Mouse (Mus musculus) kidney, postnatal 0 days (tissue): ENCODE results near the gene Gm10638. TPM values are rescaled to one million over a fixed set of nuclear protein-coding genes. Genes with fewer than 3 reads are reported as not detected.

Source experiments
- ATAC-seq: fragments of 200-750 bp; cut with Nextera tagmentation; replicated peaks from 2 replicates; pipeline ENCODE4 v1.8.0; 2017; ENCODE audit warnings: low read depth, moderate number of reproducible peaks, moderate TSS enrichment, moderate library complexity; ENCODE audit not compliant: low FRiP score
- DNase-seq: peaks from one replicate; pipeline ENCODE4 v3.0.0-alpha.2; 2016; ENCODE audit warnings: low spot score
- H3K27ac ChIP-seq: fragments of 300-500 bp; sonication (generic); 2 replicates; pipeline ENCODE4 v1.5.1; 2014; ENCODE audit warnings: mild to moderate bottlenecking
- H3K27me3 ChIP-seq: fragments of 300-500 bp; sonication (generic); 2 replicates; pipeline ENCODE4 v1.6.1; 2014; ENCODE audit warnings: low read length, mixed read lengths; ENCODE audit not compliant: insufficient read depth
- H3K36me3 ChIP-seq: fragments of 300-500 bp; sonication (generic); 2 replicates; pipeline ENCODE4 v1.6.1; 2014; ENCODE audit warnings: low read length, mixed read lengths; ENCODE audit not compliant: insufficient read depth
- H3K4me1 ChIP-seq: fragments of 300-500 bp; sonication (generic); replicated peaks from 2 replicates; pipeline ENCODE4 v1.6.1; 2014; ENCODE audit warnings: antibody characterized with exemption, low read length, mixed read lengths; ENCODE audit not compliant: insufficient read depth
- H3K4me2 ChIP-seq: fragments of 300-500 bp; sonication (generic); 2 replicates; pipeline ENCODE4 v1.6.1; 2014; ENCODE audit warnings: mild to moderate bottlenecking, low read length, moderate library complexity, mixed read lengths
- H3K4me3 ChIP-seq: fragments of 300-500 bp; sonication (generic); replicated peaks from 2 replicates; pipeline ENCODE4 v1.5.1; 2014; ENCODE audit warnings: low read depth, low read length
- H3K9ac ChIP-seq: fragments of 300-500 bp; sonication (generic); 2 replicates; pipeline ENCODE4 v1.6.1; 2014; ENCODE audit warnings: low read depth, low read length
- H3K9me3 ChIP-seq: fragments of 300-500 bp; sonication (generic); replicated peaks from 2 replicates; pipeline ENCODE4 v1.6.1; 2016; ENCODE audit warnings: low read length, inconsistent platforms, mixed read lengths
- CTCF ChIP-seq: IDR thresholded peaks from 2 replicates; pipeline ENCODE4 v1.5.1; 2016; ENCODE audit warnings: antibody characterized with exemption, low read depth, mild to moderate bottlenecking, moderate library complexity
- WGBS: fragments of 180-500 bp; shearing (Covaris S2); extraction: QIAGEN DNeasy Blood & Tissue Kit; methylation state at CpG from one replicate; pipeline ENCODE4 v1.1.7; 2014; 5-methylcytosine and 5-hydroxymethylcytosine counted together
- polyA plus RNA-seq: library from polyadenylated mRNA; unstranded; fragments of >200 nt; fragmentation: Nextera tagmentation; extraction: Ambion mirVana; gene quantifications from 2 replicates; pipeline ENCODE4 v1.2.1, GENCODE M21; 2015

The Gm10638 gene
- polyA plus RNA-seq, 1 experiment from 2014 or later = 6.9 TPM

DNA sequence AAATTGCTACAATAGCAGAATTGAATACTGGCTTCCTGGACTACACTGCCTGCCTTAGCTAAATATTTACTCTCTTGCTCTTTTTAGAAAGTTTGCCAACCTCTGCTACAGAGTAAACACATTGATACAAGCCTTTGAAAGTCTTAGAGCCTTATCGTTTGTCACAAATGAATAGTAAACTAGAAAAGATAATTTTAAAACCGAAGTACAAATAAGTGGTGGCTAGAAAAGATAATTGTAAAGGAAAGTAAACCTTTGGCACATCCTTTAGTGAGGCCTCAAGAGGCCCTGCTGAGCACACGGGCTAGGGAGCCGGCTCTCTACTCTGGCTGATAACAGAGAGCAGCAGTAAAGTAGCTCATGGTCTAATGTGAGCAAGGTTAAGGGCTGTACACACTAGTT, 13.6 kb downstream of the Gm10638 start:
- Histone ChIP-seq H3K9me3 (no peaks in the 10 kb centered on the region), H3K4me1 (peaks cover 4% of the 10 kb centered on the region; the same call in 1 of the 2 replicates), H3K27ac (no peak overlapping the region), H3K4me2 (no peak overlapping the region), H3K9ac (no peak overlapping the region), H3K36me3 (no peaks in the 10 kb centered on the region), H3K4me3 (no peak overlapping the region), H3K27me3 (no peaks in the 10 kb centered on the region)
- ATAC-seq (no peak), DNase-seq (no peak)
- WGBS = 64% methylated on average over 4 of the region's 4 CpGs
- TF ChIP-seq CTCF = no peak

- H3K9me3 ChIP-seq = no peaks in the 10 kb centered on the region
- DNase-seq = no peak
- 74% methylated on average over 6 of the region's 6 CpGs for WGBS
- ATAC-seq = no peak
- no peak for TF ChIP-seq CTCF
- H3K36me3 ChIP-seq = no peaks in the 10 kb centered on the region
- no peaks in the 10 kb centered on the region for H3K27me3 ChIP-seq
- H3K27ac ChIP-seq = no peak overlapping the region
- H3K4me1 ChIP-seq = peaks cover 4% of the 10 kb centered on the region; the same call in 1 of the 2 replicates
- H3K4me2 ChIP-seq = no peak overlapping the region
- no peak overlapping the region for H3K9ac ChIP-seq
- H3K4me3 ChIP-seq = no peak overlapping the region
These were observed 15.2 kb downstream of the Gm10638 start for GRCm38 (mm10) chr8:86760746-86761145.

DNA sequence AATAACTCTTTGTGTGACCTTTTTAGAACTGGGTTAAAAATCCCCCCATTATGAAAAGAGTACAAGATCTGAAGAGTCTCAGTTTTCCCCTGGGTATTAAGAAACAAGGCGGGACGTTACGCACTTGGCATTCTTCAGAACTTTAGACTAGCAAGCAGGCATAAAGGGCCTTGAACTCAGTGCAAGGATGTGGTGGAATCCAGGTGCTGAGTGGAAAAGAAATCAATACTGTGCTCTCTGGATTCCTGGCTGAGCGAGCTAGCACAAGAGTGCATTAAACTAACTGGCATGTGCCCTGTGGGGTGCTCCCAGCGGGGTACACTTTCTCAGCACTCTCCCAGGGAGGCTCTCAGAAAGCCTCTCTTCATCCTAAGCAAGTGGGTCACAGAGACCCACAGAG, 17.3 kb downstream of the Gm10638 start:
- H3K4me1 ChIP-seq = no peaks in the 10 kb centered on the region
- no peak overlapping the region for H3K4me3 ChIP-seq
- no peak for ATAC-seq
- no peak for DNase-seq
- no peak for TF ChIP-seq CTCF
- WGBS = 76% methylated on average over 5 of the region's 5 CpGs
- no peaks in the 10 kb centered on the region for H3K36me3 ChIP-seq
- H3K27me3 ChIP-seq = no peaks in the 10 kb centered on the region
- H3K9ac ChIP-seq = no peak overlapping the region
- no peaks in the 10 kb centered on the region for H3K9me3 ChIP-seq
- no peak overlapping the region for H3K27ac ChIP-seq
- no peak overlapping the region for H3K4me2 ChIP-seq

GRCm38 (mm10) chr8:86765155-86765554, 19.7 kb downstream of the Gm10638 start:
- Histone ChIP-seq H3K9ac (no peak overlapping the region), H3K4me3 (no peak overlapping the region), H3K9me3 (no peaks in the 10 kb centered on the region), H3K36me3 (no peaks in the 10 kb centered on the region), H3K4me2 (no peak overlapping the region), H3K4me1 (no peaks in the 10 kb centered on the region), H3K27me3 (no peaks in the 10 kb centered on the region), H3K27ac (no peak overlapping the region)
- no peak for TF ChIP-seq CTCF
- WGBS = 89% methylated on average over 10 of the region's 10 CpGs
- DNase-seq (no peak), ATAC-seq (no peak)

- TF ChIP-seq CTCF = no peak
- Histone ChIP-seq H3K4me2 (no peak overlapping the region), H3K27me3 (no peaks in the 10 kb centered on the region), H3K36me3 (no peaks in the 10 kb centered on the region), H3K4me1 (no peaks in the 10 kb centered on the region), H3K9ac (no peak overlapping the region), H3K9me3 (no peaks in the 10 kb centered on the region), H3K27ac (no peak overlapping the region), H3K4me3 (no peak overlapping the region)
- ATAC-seq (no peak), DNase-seq (no peak)
- 91% methylated on average over 8 of the region's 8 CpGs for WGBS
These were observed 20.2 kb downstream of the Gm10638 start for GRCm38 (mm10) chr8:86765669-86766068.

DNA sequence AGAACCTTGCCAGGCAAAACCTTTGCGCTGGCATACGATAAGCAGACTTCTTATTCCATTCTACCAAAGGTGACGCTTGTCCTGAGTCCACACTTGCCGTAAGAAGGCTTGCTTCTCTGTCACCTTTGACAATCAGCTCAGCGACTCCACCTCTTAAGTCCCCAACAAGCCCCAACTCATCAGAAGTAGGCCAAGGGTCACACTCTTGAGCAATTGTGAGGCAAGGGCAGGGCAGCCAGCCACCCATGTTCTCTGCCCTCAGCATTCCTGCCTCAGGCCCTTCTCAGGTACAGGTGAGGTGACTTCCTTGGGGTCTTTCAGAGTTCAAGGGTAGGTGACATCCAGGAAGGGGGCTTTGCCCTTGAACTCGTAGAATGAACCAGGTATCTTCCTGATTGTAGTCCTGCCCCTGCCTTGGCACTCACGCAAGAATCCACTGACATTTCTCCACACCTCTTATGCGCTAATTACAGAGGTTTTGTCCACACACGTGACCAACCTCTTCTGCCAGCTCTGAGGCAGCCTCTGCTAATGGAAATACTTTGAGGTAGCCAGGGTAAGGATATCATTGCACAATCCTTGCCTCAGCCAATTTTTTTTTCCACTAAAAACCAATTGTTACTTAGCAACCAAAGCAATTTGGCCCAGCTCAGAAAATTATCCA, 21.2 kb downstream of the Gm10638 start:
- no peaks in the 10 kb centered on the region for H3K4me1 ChIP-seq
- TF ChIP-seq CTCF = no peak
- H3K9me3 ChIP-seq = no peaks in the 10 kb centered on the region
- H3K27ac ChIP-seq = no peak overlapping the region
- ATAC-seq (no peak), DNase-seq (no peak)
- H3K9ac ChIP-seq = no peak overlapping the region
- 84% methylated on average over 9 of the region's 9 CpGs for WGBS
- H3K36me3 ChIP-seq = no peaks in the 10 kb centered on the region
- no peaks in the 10 kb centered on the region for H3K27me3 ChIP-seq
- H3K4me3 ChIP-seq = no peak overlapping the region
- no peak overlapping the region for H3K4me2 ChIP-seq

DNA sequence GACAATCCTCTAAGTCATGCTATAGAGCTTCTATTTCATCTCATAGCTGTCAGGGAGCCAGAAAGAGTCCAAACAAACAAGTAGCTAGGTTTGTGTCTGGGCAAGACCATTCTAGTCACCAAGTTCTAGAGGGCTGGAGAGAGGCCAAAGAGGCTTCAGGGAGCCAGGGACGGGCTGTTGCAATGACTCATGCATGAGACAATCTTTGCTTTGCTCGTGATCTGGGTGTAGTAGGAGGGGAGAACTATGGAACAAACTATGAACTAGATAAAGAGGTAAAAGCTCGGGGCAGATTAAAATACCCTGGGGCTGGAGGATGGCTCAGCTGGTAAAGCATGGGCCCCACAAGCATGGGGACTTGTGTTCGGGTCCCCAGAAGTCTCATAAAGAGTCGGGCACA, 23.0 kb downstream of the Gm10638 start:
- no peak overlapping the region for H3K4me3 ChIP-seq
- DNase-seq (no peak), ATAC-seq (no peak)
- no peak overlapping the region for H3K27ac ChIP-seq
- no peak overlapping the region for H3K4me2 ChIP-seq
- H3K36me3 ChIP-seq = no peaks in the 10 kb centered on the region
- H3K9me3 ChIP-seq = no peaks in the 10 kb centered on the region
- no peaks in the 10 kb centered on the region for H3K4me1 ChIP-seq
- no peaks in the 10 kb centered on the region for H3K27me3 ChIP-seq
- no peak overlapping the region for H3K9ac ChIP-seq
- TF ChIP-seq CTCF = no peak
- WGBS = 68% methylated on average over 5 of the region's 5 CpGs
